Mouse (Mus musculus) ovary, adult 2 months (tissue): ENCODE results near the gene Hrh3. TPM values are rescaled to one million over a fixed set of nuclear protein-coding genes. Genes with fewer than 3 reads are reported as not detected.

ENCODE experiments used
- polyA plus RNA-seq: library from polyadenylated mRNA; depleted of rRNA; stranded (reverse); fragments of >200 nt; gene quantifications from 2 replicates; pipeline ENCODE4 v1.2.3, GENCODE M21; 2012; rRNA removed

The Hrh3 gene
- 0.12 and 0.22 TPM in 2 replicates for polyA plus RNA-seq

GRCm38 (mm10) chr2:180103978-180104658 lies at the start of gene Hrh3:
Gene Hrh3, minus strand, starts transcription at chr2:180104488.

GRCm38 (mm10) chr2:180118661-180119438 lies 14.6 kb upstream of the Hrh3 start, which contains the start of gene Osbpl2:
Gene Osbpl2, plus strand, starts transcription at chr2:180119306.

GRCm38 (mm10) chr2:180070481-180071453 lies 33.5 kb downstream of the Hrh3 start, which contains the start of gene Mtg2:
Gene Mtg2, plus strand, starts transcription at chr2:180070588.

Other genes with a start within 250 kb of the Hrh3 start
- gene Taf4, start 127.8 kb downstream of the Hrh3 start, polyA plus RNA-seq, result 8.9 and 10.0 TPM in 2 replicates
- 72.8 and 87.5 TPM in 2 replicates for gene Lsm14b, start 79.5 kb downstream of the Hrh3 start, polyA plus RNA-seq
- gene Psma7, start 62.1 kb downstream of the Hrh3 start, polyA plus RNA-seq, result 185 and 236 TPM in 2 replicates
- gene Ss18l1, start 62.0 kb downstream of the Hrh3 start, polyA plus RNA-seq, result 15.3 and 19.1 TPM in 2 replicates
- gene Mtg2, start 33.9 kb downstream of the Hrh3 start, polyA plus RNA-seq, result 17.6 and 19.6 TPM in 2 replicates
- gene Osbpl2, start 14.8 kb upstream of the Hrh3 start, polyA plus RNA-seq, result 26.0 and 27.1 TPM in 2 replicates
- gene Adrm1, start 67.0 kb upstream of the Hrh3 start, polyA plus RNA-seq, result 191 and 212 TPM in 2 replicates
- gene Lama5, start 121.4 kb upstream of the Hrh3 start, polyA plus RNA-seq, result 87.5 and 100.0 TPM in 2 replicates
- gene Rps21, start 152.9 kb upstream of the Hrh3 start, polyA plus RNA-seq, result 5,099 and 5,669 TPM in 2 replicates
- 40.1 and 49.2 TPM in 2 replicates for gene Cables2, start 169.0 kb upstream of the Hrh3 start, polyA plus RNA-seq
- 1.3 and 1.5 TPM in 2 replicates for gene Rbbp8nl, start 185.4 kb upstream of the Hrh3 start, polyA plus RNA-seq
- 0.90 and 1.7 TPM in 2 replicates for gene Gata5, start 230.2 kb upstream of the Hrh3 start, polyA plus RNA-seq